Mouse (Mus musculus): ENCODE measurements around the gene Gm20721. TPM values are rescaled to one million over a fixed set of nuclear protein-coding genes. Genes with fewer than 3 reads are reported as not detected.
"Not testable (repeated sequence)": the region's sequence is repeated elsewhere in the genome, so short reads cannot be mapped to it uniquely, and the experiment has no call there.

The Gm20721 gene
- polyA plus RNA-seq, 1 experiment from 2014 or later, result 9.6 TPM

DNA sequence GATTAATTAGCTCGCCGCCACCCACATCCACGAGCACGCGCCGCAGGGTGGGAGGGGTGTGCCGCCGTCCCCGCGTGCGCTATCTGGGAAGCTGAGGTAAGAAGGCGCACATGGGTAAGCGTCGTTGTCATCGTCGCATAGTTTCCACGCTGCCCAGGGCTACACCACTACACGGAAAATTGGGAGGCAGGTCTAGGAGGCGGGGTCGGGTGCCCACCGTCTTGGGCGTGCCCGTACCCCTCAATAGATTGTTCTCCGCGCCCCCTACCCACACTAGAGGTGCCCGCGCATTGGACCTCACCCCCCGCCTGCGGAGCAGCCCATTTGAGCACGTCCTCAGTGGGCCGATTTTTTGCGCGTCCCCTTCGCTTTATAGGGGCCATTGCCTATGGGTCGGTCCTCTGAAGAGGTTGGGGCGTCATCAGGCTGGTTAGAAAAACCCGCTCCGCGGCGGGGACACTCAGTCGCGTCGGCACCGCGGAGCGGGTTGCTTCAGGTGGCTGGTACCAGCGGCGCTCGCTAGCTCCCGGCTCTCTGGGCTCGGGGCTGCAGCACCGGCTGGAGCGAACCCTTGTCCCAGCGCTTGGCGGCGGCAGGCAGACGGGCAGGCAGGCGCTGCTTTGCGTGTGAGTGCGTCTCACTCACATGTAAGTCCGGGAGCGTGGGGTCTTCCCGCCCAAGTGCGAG is 19.1 kb downstream of the Gm20721 start:
- DNase-seq (ENCODE audit: low spot score), result peak; percentile 88
- TF ChIP-seq CTCF (IDR thresholded peaks at IDR 0.05) (no peak), EP300 (IDR thresholded peaks at IDR 0.05) (0 out of 2 replicates have a peak, but pooled peaks have one; percentile 39)
- peak overlapping the region; percentile 98 for H3K27ac ChIP-seq (ENCODE audit: low read length)
- peaks cover 5% of the 10 kb centered on the region; the same call in 1 of the 2 replicates for H3K4me1 ChIP-seq (ENCODE audit: insufficient read depth, low read depth, low read length)
- no peaks in the 10 kb centered on the region for H3K36me3 ChIP-seq (ENCODE audit: insufficient read depth, low read length)
- peaks cover 3% of the 10 kb centered on the region; the same call in 1 of the 2 replicates for H3K9me3 ChIP-seq (ENCODE audit: low read length)
- no peaks in the 10 kb centered on the region for H3K27me3 ChIP-seq (replicated peaks; ENCODE audit: insufficient read depth, low read length)
- H3K4me3 ChIP-seq (ENCODE audit: low read depth, low read length), result peak overlapping the region; percentile 100
- H3K4me2 ChIP-seq (replicated peaks; ENCODE audit: low read depth, low read length), result peak overlapping the region; percentile 69
- 49% methylated on average over 64 of the region's 64 CpGs for WGBS
- ATAC-seq, result peak; percentile 58
- peak overlapping the region; percentile 99 for H3K9ac ChIP-seq (replicated peaks; ENCODE audit: low read depth)

DNA sequence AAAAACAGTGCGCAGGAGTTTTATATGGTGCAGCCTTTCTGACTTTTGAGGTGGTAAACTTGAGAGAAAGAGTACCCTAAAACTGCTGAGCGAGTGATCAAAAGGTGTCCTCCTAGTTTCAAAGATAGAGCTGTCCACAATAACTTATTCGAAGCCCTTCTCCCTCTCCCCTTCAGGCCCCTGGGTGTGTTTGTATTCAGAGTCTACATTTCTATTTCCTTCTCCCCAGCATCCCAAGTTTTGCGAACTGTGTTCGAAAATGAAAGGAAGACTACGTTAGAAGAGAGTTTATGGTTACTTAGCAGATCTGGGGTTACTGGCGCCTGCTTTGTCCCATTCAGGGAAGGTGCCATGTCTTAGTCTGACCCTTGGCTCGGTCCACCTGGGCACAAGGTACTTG is 20.0 kb downstream of the Gm20721 start:
- Histone ChIP-seq H3K27me3 (replicated peaks; ENCODE audit: insufficient read depth, low read length) (no peaks in the 10 kb centered on the region), H3K9ac (replicated peaks; ENCODE audit: low read depth) (no peak overlapping the region), H3K36me3 (ENCODE audit: insufficient read depth, low read length) (no peaks in the 10 kb centered on the region), H3K4me3 (ENCODE audit: low read depth, low read length) (peak overlapping the region; percentile 100; the same call in 1 of the 2 replicates), H3K4me1 (ENCODE audit: insufficient read depth, low read depth, low read length) (peaks cover 3% of the 10 kb centered on the region; the same call in 1 of the 2 replicates), H3K9me3 (ENCODE audit: low read length) (peaks cover 3% of the 10 kb centered on the region; the same call in 1 of the 2 replicates), H3K4me2 (replicated peaks; ENCODE audit: low read depth, low read length) (peak overlapping the region; percentile 69), H3K27ac (ENCODE audit: low read length) (no peak overlapping the region)
- no peak for TF ChIP-seq CTCF (IDR thresholded peaks at IDR 0.05)
- no peak for TF ChIP-seq EP300 (IDR thresholded peaks at IDR 0.05)
- 60% methylated on average over 8 of the region's 8 CpGs for WGBS
- DNase-seq (ENCODE audit: low spot score), result no peak
- no peak for ATAC-seq

DNA sequence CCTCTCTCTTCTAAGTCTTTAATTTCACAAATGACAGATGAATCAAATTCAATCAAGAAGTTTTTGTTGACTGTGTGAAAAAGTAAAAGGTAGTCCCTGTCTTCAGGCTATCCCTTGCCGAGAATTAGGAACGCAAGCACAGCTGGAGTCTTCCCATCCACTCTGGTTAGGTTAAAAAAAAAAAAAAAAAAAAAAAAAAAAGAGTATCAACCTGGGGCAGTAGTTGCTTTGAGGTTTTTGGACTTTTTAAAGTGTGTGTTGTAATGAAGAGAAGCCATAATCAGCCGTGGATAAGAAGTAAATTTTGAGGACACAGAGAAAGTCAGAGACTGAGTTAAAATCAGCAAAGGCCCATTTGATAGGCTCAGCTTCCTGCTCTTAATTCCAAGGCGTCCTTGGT is 20.5 kb downstream of the Gm20721 start:
- no peak overlapping the region; the same call in 1 of the 2 replicates for H3K4me2 ChIP-seq (replicated peaks; ENCODE audit: low read depth, low read length)
- H3K27me3 ChIP-seq (replicated peaks; ENCODE audit: insufficient read depth, low read length), result no peaks in the 10 kb centered on the region
- H3K4me1 ChIP-seq (ENCODE audit: insufficient read depth, low read depth, low read length), result peaks cover 3% of the 10 kb centered on the region; the same call in 1 of the 2 replicates
- no peak for ATAC-seq
- no peak overlapping the region for H3K9ac ChIP-seq (replicated peaks; ENCODE audit: low read depth)
- H3K9me3 ChIP-seq (ENCODE audit: low read length), result peaks cover 3% of the 10 kb centered on the region; the same call in 1 of the 2 replicates
- TF ChIP-seq EP300 (IDR thresholded peaks at IDR 0.05) (no peak), CTCF (IDR thresholded peaks at IDR 0.05) (no peak)
- H3K4me3 ChIP-seq (ENCODE audit: low read depth, low read length), result no peak overlapping the region
- H3K36me3 ChIP-seq (ENCODE audit: insufficient read depth, low read length), result no peaks in the 10 kb centered on the region
- WGBS, result 63% methylated on average over 4 of the region's 4 CpGs
- no peak overlapping the region for H3K27ac ChIP-seq (ENCODE audit: low read length)
- DNase-seq (ENCODE audit: low spot score), result no peak

DNA sequence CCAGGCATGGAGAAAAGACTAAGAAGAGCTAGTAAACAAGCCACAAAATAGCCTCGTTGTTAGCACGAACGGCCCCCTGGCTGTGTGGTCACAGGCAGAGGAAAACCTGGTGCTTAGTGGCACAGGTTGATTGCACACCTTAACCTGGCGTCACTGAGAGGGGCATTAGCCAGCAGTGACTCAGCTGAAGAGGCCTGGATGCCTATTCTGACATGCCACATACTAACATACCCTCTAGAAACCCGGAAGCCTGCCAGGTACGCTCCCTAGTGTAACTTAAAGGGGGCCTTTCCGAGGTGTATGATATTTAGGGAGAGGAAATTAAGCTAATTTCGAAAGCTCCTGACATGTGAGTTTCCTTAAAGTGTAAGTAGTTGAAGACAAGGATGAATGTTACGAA is 29.9 kb downstream of the Gm20721 start:
- no peaks in the 10 kb centered on the region for H3K4me1 ChIP-seq (ENCODE audit: insufficient read depth, low read depth, low read length)
- DNase-seq (ENCODE audit: low spot score), result no peak
- peak; percentile 55 for ATAC-seq

DNA sequence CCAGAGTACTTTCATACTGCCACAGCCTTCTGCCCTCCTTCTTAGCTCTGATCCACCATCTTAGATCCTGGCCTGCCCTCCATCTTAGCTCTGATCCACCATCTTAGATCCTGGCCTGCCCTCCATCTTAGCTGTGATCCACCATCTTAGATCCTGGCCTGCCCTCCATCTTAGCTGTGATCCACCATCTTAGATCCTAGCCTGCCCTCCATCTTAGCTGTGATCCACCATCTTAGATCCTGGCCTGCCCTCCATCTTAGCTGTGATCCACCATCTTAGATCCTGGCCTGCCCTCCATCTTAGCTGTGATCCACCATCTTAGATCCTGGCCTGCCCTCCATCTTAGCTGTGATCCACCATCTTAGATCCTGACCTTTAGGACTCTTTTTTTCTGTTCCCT is 31.1 kb downstream of the Gm20721 start:
- not testable (repeated sequence) for H3K27ac ChIP-seq (ENCODE audit: low read length); H3K4me2 ChIP-seq (replicated peaks; ENCODE audit: low read depth, low read length); DNase-seq (ENCODE audit: low spot score); ATAC-seq; H3K9ac ChIP-seq (replicated peaks; ENCODE audit: low read depth); H3K36me3 ChIP-seq (ENCODE audit: insufficient read depth, low read length); H3K9me3 ChIP-seq (ENCODE audit: low read length); H3K4me3 ChIP-seq (ENCODE audit: low read depth, low read length); H3K4me1 ChIP-seq (ENCODE audit: insufficient read depth, low read depth, low read length); H3K27me3 ChIP-seq (replicated peaks; ENCODE audit: insufficient read depth, low read length)

More for the DNA sequence above, 29.9 kb downstream of the Gm20721 start:
- TF ChIP-seq EP300 (IDR thresholded peaks at IDR 0.05) (no peak), CTCF (IDR thresholded peaks at IDR 0.05) (no peak)
- Histone ChIP-seq H3K9ac (replicated peaks; ENCODE audit: low read depth) (no peak overlapping the region), H3K9me3 (ENCODE audit: low read length) (no peaks in the 10 kb centered on the region), H3K4me3 (ENCODE audit: low read depth, low read length) (no peak overlapping the region), H3K27me3 (replicated peaks; ENCODE audit: insufficient read depth, low read length) (no peaks in the 10 kb centered on the region), H3K27ac (ENCODE audit: low read length) (no peak overlapping the region), H3K4me2 (replicated peaks; ENCODE audit: low read depth, low read length) (no peak overlapping the region), H3K36me3 (ENCODE audit: insufficient read depth, low read length) (no peaks in the 10 kb centered on the region)
- 77% methylated on average over 9 of the region's 9 CpGs for WGBS

DNA sequence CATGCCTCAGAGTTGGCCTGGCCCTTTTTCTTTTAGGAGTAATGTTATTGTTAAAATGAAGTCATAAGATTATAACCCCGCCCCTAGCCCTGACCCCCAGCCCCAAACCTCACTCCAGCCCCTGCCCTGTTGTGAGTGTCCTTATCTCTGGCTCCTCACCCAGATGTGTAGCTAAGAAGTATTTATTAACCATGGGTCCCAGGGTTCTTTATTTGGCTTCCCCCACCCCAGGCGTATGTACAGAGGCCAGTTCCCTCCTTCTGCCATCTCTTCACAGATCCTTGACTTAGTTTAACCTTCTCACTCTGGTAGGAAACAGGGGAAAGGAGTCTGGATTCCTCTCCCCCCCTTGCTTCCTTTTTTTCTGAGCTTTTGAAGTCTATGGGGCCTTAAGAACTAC is 33.9 kb downstream of the Gm20721 start:
- 48% methylated on average over 2 of the region's 2 CpGs for WGBS
- Histone ChIP-seq H3K9ac (replicated peaks; ENCODE audit: low read depth) (no peak overlapping the region), H3K4me2 (replicated peaks; ENCODE audit: low read depth, low read length) (0 out of 2 replicates have a peak overlapping the region, but pooled peaks have one; percentile 2), H3K36me3 (ENCODE audit: insufficient read depth, low read length) (no peaks in the 10 kb centered on the region), H3K4me3 (ENCODE audit: low read depth, low read length) (no peak overlapping the region), H3K9me3 (ENCODE audit: low read length) (no peaks in the 10 kb centered on the region), H3K27me3 (replicated peaks; ENCODE audit: insufficient read depth, low read length) (no peaks in the 10 kb centered on the region), H3K4me1 (ENCODE audit: insufficient read depth, low read depth, low read length) (no peaks in the 10 kb centered on the region), H3K27ac (ENCODE audit: low read length) (peak overlapping the region; percentile 38)
- no peak for TF ChIP-seq CTCF (IDR thresholded peaks at IDR 0.05)
- ATAC-seq, result peak; percentile 59
- DNase-seq (ENCODE audit: low spot score), result no peak

Data from lung, postnatal 0 days (tissue).